Mouse (Mus musculus): ENCODE results near the gene Magi2.
"Not testable (repeated sequence)": the region's sequence is repeated elsewhere in the genome, so short reads cannot be mapped to it uniquely, and the experiment has no call there.

Gene Magi2

DNA sequence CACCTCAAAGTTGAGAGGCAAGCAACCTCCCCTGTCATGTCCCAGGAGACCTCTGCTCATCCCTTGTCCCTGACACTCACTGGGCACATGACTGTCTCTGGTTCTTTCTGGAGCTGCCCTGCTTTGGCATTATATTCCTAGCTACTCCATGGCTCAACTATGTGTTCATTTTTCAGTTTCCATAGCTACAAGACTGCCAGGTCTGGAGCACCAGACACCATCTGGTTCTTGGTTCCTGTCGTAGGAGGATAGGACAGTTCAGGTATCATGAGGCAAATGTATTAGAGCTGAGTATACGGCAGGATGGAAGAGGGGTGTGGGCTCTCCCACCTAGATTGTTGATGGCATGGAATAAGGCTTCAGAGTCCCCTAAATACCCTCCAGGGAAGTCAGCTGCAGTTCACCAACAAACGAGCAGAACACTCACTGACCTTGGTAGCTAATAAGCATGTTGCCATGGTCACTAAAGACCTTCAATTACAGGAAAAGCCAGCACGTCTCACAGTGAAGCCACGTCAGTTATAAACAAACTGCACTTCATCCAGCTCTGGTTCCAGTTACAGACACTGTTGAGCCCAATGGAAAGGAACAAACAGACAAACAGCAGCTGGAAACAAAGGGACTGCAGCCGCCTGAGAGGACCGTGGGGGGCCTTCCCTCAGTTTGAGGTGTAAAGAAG, 1449.5 kb downstream of the Magi2 start:
- no peak for DNase-seq

DNA sequence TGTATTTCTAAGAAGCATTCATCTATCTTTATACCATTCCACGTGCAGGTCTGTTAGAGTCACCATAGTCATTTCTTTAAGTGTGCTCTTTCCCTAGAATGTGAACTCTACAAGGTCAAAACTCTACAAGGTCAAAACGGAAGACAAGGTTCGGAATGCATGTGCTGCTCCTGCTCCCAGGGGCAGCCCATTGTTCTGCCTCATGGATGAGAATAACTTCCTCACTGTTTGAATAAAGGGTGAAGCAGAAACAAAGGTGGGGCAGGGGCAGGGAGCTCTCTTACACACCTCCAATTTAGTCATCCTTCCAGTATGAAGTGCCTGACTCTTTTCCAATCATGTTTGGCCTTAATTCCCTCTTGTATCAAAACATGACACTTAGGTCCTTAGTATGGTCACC, 1450.4 kb downstream of the Magi2 start:
- no peak for DNase-seq

DNA sequence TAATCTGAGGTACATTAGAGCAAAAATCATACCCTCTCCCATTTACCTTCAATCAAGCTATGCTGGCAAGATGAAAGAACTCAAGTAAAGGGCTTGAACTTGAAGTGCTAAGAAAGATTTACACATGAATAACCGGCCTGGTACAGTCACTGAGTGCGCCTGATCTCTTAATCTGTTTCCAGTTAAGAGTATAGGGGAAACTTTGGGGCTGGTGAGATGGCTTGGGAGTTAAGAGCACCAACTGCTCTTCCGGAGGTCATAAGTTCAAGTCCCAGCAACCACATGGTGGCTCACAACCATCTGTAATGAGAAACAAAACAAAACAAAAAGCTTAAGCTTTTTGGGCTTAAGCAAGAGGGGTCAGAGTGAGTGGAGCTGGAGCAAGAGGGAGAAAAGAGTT, 1451.7 kb downstream of the Magi2 start:
- no peak for DNase-seq

DNA sequence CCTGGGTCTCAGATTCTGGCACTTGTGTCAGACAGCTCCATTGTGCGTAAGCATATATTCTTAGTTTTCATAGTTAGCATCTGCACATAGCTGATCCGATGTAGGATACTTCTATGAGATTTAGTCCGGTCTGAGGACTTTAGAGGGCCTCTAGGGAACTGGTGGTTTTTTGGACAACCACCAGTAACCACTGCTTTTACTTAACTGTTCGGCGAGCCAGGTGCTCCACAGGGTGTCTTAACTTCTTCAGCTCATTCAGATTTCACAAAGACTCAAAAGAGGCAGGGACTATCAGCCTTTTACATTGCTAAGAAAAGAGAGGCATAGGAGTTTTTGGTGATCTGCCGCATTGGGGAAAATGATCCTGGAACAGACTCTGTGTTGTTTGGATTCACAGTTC, 1453.1 kb downstream of the Magi2 start:
- no peak for DNase-seq

DNA sequence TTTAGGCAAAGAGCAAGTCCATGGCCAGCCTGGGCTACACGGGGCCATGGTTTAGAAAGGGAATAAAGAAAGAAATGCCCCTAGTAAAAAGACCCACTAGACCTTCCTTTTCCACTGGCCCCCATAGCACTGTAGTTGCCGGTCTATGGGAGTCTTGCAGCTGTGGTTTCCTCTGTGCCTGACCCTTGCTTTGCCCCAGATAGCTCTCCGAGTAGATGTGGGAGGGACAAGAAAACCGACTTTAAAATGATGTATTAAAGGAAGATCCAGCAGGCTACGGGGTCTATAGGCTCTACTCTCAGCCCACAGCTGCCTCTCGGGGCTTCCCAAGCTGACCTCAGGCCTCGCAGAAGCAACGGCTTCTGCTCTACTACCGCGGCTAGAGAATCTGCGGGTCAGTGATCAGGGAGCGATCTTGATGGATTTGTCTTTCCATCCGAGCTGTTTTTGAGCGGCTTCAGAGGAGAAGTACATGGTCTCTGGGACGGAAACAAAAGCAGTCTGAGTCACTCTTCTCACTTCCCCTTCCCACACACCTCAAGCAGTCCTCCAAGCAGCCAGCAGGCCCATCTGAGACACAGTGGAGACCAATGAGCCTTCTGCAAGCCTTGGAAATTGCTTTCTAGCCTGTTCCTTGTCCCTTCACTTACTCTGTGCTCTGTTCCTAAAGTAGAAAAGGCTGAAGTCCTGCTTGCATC, 1454.1 kb downstream of the Magi2 start:
- DNase-seq: no peak

DNA sequence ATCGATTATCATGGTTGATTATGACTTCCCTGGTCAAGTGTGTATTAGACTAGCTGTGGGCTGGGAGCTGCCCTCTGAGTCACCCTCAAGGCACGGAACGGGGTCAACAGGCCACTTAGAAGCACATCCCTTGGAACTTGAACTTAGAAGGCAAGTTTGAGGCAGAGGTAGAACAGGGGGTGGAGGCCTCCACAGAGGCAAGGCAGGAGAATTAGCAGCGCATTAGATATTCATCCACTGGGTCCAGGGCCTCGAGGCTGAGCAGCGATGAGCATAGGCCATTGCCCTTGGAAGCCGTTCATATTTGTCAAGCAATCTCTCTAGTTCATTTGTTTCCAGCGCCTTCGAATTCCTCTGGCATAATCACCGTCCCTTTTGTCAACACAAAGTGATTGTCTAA, 1454.8 kb downstream of the Magi2 start:
- DNase-seq: no peak

DNA sequence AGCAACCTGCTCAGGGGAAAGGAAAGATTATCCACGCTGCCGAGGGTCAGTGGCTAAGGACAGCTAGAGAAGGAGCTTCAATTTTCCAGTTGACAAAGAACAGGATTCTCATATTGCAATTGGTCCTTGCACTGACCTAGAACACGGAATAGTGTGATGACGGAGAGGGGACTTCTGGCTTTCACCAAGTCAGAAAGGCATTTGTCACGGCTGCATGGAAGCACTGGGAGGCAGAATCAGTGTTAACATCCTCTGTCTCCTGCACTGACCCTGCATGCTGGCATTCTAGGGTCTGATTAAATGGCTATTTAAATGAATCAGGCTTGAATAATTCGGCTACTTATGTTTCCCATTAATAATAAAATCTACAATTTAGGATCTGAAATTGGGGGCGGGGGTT, 1455.4 kb downstream of the Magi2 start:
- DNase-seq: no peak

DNA sequence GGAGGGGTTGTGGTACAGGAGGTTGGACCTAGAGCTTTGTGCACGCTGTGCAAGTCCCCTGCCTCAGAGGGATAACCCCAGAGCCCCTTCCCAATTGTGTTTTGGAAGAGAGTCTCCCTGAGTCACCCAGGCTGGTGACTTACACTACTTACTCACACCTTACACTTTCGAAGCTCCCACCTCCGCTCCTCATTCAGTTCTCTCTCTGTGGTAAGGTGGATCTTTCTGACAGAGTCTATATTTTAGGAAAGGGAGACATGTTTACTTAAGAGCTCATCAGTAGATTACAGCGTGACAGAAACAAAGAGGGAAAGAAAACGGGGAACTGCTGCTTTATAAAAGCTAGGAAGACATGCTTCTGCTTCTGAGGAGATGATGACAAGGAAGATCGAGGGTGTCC, 1457.3 kb downstream of the Magi2 start:
- no peak for DNase-seq

DNA sequence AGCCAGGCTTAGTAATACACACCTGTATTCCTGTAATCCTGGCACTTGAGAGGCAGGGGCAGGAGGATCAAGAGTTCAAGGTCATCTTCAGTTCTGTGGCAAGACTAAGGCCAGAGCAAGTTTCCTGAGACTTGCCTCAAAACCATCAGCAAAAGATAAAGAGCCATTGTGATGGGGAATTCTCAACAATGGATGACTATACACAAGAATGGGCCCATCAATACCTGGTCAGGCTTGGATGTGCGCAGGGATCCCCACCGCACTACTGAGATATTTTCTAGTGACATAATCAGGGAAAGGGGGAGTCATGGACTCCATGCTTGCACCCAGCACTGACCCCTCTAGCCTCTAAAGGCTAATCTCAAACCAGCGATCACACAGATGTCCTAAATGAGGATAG, 1465.4 kb downstream of the Magi2 start:
- no peak for DNase-seq

DNA sequence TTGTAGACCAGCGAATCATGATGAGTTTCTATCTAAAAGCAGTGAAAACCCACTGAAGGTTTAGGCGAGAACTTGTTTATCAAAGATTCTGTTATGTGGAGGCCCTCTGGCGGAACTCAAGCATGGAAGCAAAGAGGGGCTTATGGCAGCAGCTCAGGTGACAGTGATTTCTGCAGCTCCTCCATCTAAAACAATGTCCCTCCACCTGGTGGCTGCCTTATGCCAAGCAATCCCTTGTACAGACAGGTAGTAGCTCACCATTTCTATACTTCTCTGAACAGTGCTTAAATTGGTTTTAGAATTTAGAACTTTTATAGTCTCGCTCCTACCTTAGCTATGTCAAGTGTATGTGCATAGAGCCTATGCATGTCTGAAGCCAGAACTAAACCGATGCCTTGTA, 1472.3 kb downstream of the Magi2 start:
- no peak for DNase-seq

DNA sequence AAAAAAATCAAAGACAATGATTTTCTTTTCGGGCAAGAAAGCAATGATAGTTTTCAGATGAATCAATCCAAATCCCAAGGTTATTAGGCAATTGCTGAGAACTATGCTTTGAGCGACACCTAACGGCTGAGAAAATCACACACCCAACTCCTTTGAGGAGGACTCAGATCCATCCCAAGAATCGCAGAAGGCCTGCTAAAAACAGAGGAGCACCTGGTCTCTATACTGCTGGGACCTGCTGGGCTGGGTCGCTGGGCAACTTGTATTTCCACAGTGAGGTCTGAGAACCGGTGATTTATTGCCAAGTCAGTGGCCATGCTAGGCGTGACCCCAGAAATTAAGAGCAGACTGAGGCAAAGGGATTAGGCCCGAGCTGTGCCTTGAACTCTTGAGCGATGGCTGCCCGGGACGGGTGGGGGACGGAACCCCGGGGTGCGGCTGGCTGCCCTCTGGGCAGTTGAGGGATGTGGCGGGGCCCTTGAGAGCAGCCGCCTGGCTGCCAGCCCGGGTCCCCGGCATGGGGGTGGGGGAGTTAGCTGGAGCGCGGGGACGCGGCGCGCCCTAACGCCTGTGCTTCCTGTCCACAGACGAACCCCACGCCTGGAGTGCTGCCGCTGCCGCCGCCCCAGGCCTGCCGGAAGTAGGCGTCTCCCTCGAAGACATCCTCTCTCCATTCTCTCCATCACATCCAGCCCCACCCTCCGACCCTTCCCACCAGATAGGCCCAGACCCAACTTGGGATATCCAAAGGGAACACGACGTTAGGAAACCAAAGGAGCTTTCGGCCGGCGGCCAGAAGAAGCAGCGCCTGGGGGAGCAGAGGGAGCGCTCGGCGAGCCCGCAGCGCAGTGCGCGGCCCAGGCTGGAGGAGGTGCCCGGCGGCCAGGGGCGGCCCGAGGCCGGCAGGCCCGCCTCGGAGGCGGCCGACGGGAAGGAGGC, 1474.9 kb downstream of the Magi2 start:
- peak; percentile 89 for DNase-seq

DNA sequence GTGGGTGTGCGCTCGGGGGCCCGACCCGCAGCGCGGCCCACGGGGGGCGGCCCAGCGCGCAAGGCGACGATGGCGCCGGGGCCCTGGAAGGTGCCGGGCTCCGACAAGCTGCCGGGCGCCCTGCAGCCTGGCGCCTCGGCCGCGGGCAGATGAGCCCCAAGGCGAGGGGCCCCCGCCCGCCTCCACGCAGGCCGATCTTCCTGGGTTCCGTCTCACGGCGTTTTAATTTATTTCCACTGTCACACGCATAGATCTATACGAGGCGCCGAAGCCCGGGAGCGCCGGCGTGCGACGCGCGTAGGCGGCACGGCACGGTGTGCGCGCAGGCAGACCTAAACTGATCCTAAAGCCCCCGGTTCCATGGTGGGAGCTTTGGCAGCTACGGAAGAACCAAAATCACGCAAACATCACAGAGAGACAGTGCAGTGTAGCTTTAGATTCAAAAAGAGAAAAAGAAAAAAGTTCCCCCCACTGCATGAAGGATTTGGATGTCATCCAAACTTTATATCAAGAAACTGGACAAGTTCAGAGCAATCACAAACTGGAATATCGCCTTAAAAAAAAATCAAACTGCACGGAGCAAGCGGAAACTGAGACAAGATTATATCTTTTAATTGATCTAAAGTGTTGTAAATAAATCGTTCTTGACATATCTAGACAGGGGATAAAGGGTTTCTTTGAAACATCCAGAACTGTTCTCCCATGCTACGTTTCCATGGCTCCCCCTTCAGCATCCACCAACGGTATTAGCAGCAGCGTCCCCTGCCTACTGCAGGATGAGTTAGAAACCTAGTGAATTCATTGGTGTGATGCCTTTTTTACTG, 1475.9 kb downstream of the Magi2 start:
- DNase-seq: peak; percentile 27

DNA sequence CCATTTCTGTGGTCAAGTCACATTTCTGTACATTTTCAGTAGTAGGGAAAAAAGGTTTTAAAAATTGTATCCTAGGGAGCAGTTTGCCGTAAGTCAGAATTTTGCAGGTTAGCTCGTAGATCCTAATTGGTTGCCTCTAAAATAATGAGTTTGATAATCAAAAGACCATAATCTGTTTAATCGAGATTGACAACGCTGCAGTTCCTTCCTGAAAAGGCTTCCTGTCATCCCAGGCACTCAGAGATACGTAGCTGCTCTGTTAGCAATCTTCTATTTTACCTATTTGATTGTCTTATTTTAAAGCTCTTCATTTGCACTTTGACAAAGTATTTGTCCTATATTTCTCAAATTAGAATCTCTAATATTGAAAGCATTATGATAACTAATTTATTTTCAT, 1476.5 kb downstream of the Magi2 start:
- no peak for DNase-seq

DNA sequence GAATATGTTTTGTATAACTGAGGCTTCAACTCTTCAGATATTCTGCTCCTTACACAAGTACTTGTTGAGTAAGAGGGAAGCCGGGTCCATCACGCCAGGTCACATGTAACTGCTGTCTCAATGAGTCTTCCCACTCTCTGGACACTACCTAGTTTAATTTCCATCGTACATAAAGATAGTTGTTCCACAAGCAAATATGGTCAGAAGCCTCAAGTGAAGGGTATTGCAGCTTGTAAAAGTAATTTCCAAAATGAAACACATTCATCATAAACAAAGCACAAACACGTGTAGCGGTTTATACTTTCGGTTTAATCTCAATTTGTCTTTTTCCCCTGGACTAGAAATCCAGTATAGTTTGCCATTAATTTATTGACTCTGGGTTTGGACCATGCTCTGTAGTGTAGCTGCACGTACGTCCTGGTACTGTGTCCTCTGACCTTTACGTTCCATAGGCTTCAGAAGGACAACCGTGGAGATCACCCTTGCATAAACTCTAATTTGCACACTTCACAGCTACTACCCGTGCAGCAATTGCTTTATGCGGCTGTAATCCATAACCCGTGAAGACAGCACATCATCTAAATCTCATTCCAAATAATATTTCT, 1477.2 kb downstream of the Magi2 start:
- DNase-seq: no peak

DNA sequence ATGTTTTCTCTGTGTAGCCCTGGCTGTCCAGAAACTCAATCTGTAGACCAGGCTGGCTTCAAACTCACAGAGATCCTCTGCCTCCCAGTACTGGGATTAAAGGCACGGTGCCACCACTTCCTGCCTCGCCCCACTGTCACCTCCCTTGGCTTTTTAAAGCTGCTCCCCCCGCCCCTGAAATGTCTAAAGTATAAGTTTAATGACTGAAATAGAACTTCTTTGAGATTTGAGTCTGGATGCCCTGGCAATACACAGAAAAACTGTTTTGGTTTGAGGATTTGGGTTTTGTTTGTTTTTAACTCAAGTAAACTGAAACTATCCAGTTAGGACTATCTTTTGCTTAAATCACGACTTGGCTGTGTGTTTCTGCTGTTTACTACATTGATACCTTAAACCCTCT, 1478.0 kb downstream of the Magi2 start:
- no peak for DNase-seq

DNA sequence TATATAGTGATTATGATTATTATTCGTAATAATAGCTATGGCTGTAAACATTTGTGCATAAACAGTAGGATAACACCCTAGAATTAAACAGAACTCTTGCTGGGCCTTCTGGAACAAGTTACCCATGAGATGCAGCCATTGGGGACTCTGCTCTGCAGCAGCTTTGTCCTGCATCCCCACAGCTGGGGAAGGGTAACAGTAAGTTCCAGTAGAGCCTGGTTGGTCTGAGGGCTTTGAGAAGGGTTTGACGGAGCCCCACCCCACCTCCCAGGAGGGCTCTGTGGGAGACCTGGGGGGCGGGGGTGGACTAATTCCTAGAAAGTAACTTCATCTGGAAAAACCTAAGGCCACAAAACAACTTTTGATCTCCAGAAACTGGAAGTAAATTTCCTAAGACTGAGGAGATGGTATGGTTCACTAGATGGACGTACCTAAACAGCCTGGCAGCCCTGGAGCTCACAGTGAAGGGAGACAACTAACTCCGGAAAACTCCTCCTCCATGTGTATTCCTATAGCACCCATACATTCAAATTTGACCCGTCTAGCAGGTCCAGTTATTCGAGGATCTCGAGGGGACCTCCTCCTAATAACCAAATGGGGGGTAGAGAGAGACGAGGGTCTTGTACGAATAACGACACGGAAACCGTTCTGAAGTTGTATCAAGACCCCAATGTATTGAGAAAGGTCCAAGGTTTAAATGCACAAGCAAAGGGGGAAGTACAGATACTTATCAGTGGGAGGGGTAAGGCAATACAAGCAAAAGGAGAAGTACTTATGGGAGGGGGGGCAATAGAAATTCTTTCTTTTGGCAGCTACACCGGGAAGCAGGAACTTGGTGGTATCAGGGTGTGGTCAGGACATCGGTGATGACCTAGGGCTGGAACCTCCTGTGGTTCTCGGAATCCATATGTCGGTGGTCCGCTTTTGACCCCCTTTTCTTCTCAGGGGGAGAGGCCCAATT, 1479.8 kb downstream of the Magi2 start:
- not testable (repeated sequence) for DNase-seq

DNA sequence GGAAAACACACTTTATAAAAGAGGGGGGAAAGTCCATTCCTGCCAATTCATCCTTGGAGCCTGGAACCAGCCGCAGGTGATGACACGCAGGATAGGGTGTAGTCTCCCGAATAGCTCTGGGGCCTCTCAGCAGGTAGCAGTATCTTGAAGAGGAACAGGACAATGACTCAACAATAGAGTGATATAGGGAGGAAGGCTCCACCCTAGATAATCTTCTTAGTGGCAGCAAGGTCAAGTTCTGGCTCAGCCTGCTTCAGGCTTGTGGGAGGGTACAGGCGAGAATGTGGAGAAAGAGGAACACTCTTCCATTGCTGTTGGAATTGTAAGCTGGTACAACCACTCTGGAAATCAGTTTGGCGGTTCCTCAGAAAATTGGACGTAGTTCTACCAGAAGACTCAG, 1484.0 kb downstream of the Magi2 start:
- not testable (repeated sequence) for DNase-seq

DNA sequence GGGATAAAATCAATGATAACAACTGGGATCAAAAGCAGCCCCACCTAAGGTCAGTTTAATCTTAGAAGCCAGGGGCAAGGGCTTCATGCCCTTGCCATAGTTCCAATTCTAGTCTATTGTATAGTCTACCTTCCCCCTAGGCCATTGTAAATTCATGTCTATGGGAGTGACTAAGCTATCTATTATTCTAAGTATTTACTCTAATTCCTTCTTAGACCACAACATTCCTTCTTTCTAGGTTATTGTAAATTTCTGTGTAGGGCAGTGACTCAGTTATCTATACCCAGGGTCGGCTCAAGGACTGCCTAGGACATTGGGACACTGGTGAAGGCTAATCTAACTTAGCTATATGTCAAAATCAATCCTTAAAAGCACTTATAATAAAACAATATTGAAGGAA, 1487.8 kb downstream of the Magi2 start:
- DNase-seq: not testable (repeated sequence)

DNA sequence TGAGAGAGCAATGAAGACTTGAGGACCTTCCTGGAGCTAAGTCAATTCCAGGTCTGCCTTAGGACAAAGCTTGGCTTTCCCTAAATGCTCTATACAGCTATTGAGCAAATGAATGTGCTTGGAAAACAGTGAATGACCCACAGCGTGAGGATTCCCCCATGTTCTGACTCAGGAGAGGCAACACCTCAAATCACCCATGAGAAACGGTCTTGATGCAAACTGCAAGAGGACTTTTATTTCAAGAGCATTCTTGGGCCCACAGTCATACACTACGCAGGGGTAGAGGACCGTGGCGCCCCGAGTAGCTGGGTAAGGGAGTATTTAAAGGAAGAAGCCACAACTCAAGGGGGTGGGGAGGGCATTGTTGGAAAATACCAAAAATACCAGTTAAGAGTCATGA, 1489.1 kb downstream of the Magi2 start:
- DNase-seq: not testable (repeated sequence)

DNA sequence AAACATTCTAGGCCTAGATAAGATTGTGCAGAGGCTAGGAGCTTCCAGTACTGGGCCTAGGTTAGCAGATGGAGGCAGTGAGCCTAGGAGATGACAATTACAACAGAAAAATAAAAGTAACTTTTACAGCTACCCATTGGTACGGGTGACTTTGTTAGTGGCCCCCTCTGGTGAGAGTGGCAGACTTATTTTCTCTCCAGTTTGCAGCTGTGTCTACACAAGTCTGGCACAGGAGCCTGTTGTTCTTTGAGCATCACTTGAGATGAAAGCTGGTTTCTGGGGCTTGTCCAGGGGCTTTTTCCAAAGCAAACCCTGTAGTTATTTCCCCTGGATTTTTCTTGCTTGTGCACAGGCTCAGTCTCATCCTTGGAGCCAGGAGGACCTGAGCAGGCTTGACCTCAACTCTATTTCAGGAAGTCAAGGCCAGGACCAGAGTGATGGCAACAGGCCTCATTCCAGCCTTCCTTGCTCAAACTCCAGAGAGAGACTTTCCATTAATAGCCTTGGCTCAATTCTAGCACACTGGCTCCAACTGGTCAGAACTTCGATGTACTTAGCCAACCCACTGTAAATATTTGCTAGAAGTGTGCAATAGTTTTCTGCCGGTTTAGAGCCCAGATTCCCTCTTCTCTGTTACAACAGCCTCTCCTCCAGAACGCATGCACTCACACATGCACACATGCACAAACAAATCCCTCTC, 1493.5 kb downstream of the Magi2 start:
- DNase-seq: no peak

Data from kidney, postnatal 10 days (tissue).